Mouse (Mus musculus): ENCODE measurements at regions not wholly inside any gene's neighbourhood (a gene's known extent, or its start where the extent isn't known, plus 50 kb on each side); places are given as distances from the start of the nearest gene placed in this dataset.

DNA sequence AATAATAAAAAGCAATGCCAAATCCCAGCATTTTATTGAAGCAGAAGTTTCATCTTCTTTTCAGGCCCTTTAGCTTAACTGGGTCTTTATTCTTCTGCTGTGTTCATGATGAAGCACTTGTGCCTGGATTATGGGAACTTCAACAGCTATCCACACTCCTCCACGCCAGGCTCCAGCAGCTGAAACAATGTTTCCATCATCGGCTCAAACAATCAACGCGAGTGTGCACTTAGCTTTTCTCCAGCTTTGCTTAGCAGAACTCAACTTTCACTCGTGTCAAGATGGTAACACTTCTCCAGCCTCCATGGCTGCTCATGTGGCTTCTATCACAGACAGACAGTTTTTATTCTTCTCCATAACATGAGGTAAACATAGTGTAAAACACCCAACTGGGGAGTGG is 143.8 kb upstream of the Mdm1 start:
- no peak for TF ChIP-seq POLR2A (IDR thresholded peaks at IDR 0.05; ENCODE audit: extremely low read depth, insufficient read depth, low read length)
- no peak for TF ChIP-seq CTCF (IDR thresholded peaks at IDR 0.05; ENCODE audit: extremely low read depth, insufficient read depth, low read length)
